Mouse (Mus musculus) lung, embryonic 14.5 days (tissue): ENCODE results near the gene Kif1bp. TPM values are rescaled to one million over a fixed set of nuclear protein-coding genes. Genes with fewer than 3 reads are reported as not detected.

Source experiments
- ATAC-seq: fragments of 200-750 bp; cut with Nextera tagmentation; 2 replicates; pipeline ENCODE4 v1.8.0; 2017; ENCODE audit warnings: mild to moderate bottlenecking, moderate TSS enrichment, moderate library complexity; ENCODE audit not compliant: insufficient read depth
- DNase-seq: peaks from one replicate; pipeline ENCODE4 v3.0.0-alpha.2; 2015
- H3K27ac ChIP-seq: fragments of 300-500 bp; sonication (generic); 2 replicates; pipeline ENCODE4 v1.5.1; 2014; ENCODE audit warnings: low read depth, mild to moderate bottlenecking, moderate library complexity
- H3K27me3 ChIP-seq: fragments of 300-500 bp; sonication (generic); 2 replicates; pipeline ENCODE4 v1.6.1; 2014; ENCODE audit warnings: low read length, control low read depth; ENCODE audit not compliant: insufficient read depth
- H3K36me3 ChIP-seq: fragments of 300-500 bp; sonication (generic); 2 replicates; pipeline ENCODE4 v1.6.1; 2014; ENCODE audit warnings: control low read depth; ENCODE audit not compliant: insufficient read depth
- H3K4me1 ChIP-seq: fragments of 300-500 bp; sonication (generic); 2 replicates; pipeline ENCODE4 v1.6.1; 2014; ENCODE audit warnings: antibody characterized with exemption, control low read depth; ENCODE audit not compliant: insufficient read depth
- H3K4me2 ChIP-seq: fragments of 300-500 bp; sonication (generic); 2 replicates; pipeline ENCODE4 v1.6.1; 2014; ENCODE audit warnings: mild to moderate bottlenecking
- H3K4me3 ChIP-seq: fragments of 300-500 bp; sonication (generic); 2 replicates; pipeline ENCODE4 v1.5.1; 2014; ENCODE audit warnings: low read depth, low read length
- H3K9ac ChIP-seq: fragments of 300-500 bp; sonication (generic); 2 replicates; pipeline ENCODE4 v1.6.1; 2014
- H3K9me3 ChIP-seq: fragments of 300-500 bp; sonication (generic); 2 replicates; pipeline ENCODE4 v1.6.1; 2016; ENCODE audit warnings: low read depth, low read length, control low read depth
- CTCF ChIP-seq: IDR thresholded peaks from 2 replicates; pipeline ENCODE4 v1.5.1; 2016; ENCODE audit warnings: antibody characterized with exemption, low read depth
- WGBS: fragments of 180-500 bp; shearing (Covaris S2); extraction: QIAGEN DNeasy Blood & Tissue Kit; methylation state at CpG from one replicate; pipeline ENCODE4 v1.1.7; 2014; 5-methylcytosine and 5-hydroxymethylcytosine counted together
- polyA plus RNA-seq: library from polyadenylated mRNA; unstranded; fragments of >200 nt; fragmentation: Nextera tagmentation; extraction: Ambion mirVana; gene quantifications from 2 replicates; pipeline ENCODE4 v1.2.1, GENCODE M21; 2014

The Kif1bp gene
- 41.5 and 42.7 TPM in 2 replicates for polyA plus RNA-seq

- TF ChIP-seq CTCF = no peak
Measured at GRCm38 (mm10) chr10:62578338-62579100, at the start of gene Kif1bp. TSS of gene Kif1bp (minus strand) at chr10:62578457.

DNA sequence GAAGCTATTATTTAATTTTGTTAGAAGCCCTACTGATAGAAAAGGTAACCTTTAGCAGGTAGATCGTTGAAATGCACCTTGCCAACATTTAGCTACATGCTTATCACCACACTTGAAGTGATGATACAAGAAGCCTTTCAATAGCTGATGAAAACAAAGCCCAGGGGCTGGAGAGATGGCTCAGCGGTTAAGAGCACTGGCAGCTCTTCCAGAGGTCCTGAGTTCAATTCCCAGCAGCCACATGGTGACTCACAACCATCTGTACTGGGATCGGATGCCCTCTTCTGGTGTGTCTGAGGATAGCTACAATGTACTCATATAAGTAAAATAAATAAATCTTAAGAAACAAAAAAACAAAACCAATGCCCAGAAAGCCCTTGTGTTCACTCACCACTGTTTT, 25.9 kb upstream of the Kif1bp start:
- Histone ChIP-seq H3K27me3 (no peaks in the 10 kb centered on the region), H3K4me2 (no peak overlapping the region), H3K27ac (no peak overlapping the region), H3K4me3 (no peak overlapping the region), H3K36me3 (no peaks in the 10 kb centered on the region), H3K4me1 (peaks cover 3% of the 10 kb centered on the region), H3K9me3 (no peaks in the 10 kb centered on the region), H3K9ac (no peak overlapping the region)
- no peak for TF ChIP-seq CTCF
- ATAC-seq (no peak), DNase-seq (no peak)
- WGBS = 79% methylated on average over 3 of the region's 3 CpGs

More at GRCm38 (mm10) chr10:62578338-62579100, at the start of gene Kif1bp:
- 6% methylated on average over 33 of the region's 33 CpGs for WGBS
- ATAC-seq (peak; percentile 100), DNase-seq (peak; percentile 99)
- H3K36me3 ChIP-seq = peaks cover 50% of the 10 kb centered on the region
- peak within 1 kb of the TSS; percentile 47; the same call in 1 of the 2 replicates for H3K27ac ChIP-seq
- peak within 1 kb of the TSS; percentile 76 for H3K9ac ChIP-seq
- peak within 1 kb of the TSS; percentile 74 for H3K4me3 ChIP-seq
- H3K9me3 ChIP-seq = no peaks in the 10 kb centered on the region
- no peaks in the 10 kb centered on the region for H3K27me3 ChIP-seq
- H3K4me1 ChIP-seq = peaks cover 9% of the 10 kb centered on the region
- H3K4me2 ChIP-seq = peak within 1 kb of the TSS; percentile 94

- no peak overlapping the region for H3K9ac ChIP-seq
- TF ChIP-seq CTCF = no peak
Measured at GRCm38 (mm10) chr10:62603233-62604030, 25.2 kb upstream of the Kif1bp start.

DNA sequence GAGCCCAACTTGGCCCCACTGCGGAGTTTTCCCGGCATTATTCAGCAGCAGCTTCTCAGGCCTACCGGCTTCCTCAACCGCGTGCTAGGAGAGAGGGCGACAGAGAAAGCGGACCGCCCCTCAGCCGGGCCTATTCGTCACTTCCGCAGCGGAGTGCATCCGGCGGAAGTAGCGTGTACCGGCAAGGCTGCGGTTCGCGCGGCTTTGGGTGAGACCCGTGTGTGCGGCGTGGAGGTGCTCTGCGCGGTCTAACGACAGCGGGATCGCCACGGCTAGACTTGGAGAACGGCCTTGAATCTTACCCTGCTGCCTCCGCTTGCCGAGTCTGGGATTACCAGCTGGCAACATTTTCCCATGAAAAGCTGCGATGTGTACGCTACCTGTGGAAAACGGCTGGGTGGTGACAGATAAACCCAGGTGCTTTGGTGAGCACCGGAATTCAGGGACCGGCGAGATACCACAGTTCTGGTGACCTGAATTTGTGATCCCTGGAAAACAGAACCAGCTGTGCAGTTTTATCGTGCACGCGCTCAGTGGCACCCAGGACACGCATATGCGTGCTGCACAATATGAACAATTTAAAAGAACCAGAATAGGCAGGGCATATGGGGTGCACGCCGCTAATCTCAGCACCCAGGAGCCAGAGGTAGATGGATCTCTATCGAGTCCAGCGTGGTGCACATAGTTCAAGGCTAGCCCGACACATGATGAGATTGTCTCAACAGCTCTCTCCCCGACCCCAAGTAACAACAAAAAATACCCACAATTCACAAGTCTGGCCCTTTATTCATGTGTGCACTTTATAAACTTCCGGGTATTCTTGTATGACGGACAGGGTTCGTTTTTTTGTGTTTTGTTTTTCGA, 24.2 kb upstream of the Kif1bp start, which contains the start of gene Ddx21:
Gene Ddx21 (minus strand): TSS at position 105 of the 864 bp plus-strand sequence.
- TF ChIP-seq CTCF = no peak
- peak; percentile 99 for ATAC-seq
- Histone ChIP-seq H3K9ac (peak within 1 kb of the TSS; percentile 62), H3K9me3 (no peaks in the 10 kb centered on the region), H3K27me3 (no peaks in the 10 kb centered on the region), H3K27ac (peak within 1 kb of the TSS; percentile 54; the same call in 1 of the 2 replicates), H3K4me2 (peak within 1 kb of the TSS; percentile 88), H3K4me1 (peaks cover 3% of the 10 kb centered on the region), H3K4me3 (peak within 1 kb of the TSS; percentile 72), H3K36me3 (peaks cover 12% of the 10 kb centered on the region)
- DNase-seq = peak; percentile 96
- WGBS = 5% methylated on average over 53 of the region's 53 CpGs

More at GRCm38 (mm10) chr10:62603233-62604030, 25.2 kb upstream of the Kif1bp start:
- WGBS = 81% methylated on average over 12 of the region's 12 CpGs
- no peak overlapping the region for H3K27ac ChIP-seq
- ATAC-seq (no peak), DNase-seq (no peak)
- H3K36me3 ChIP-seq = peaks cover 2% of the 10 kb centered on the region
- H3K4me2 ChIP-seq = no peak overlapping the region; the same call in 1 of the 2 replicates
- no peaks in the 10 kb centered on the region for H3K9me3 ChIP-seq
- H3K27me3 ChIP-seq = no peaks in the 10 kb centered on the region
- H3K4me1 ChIP-seq = peaks cover 3% of the 10 kb centered on the region
- no peak overlapping the region for H3K4me3 ChIP-seq

DNA sequence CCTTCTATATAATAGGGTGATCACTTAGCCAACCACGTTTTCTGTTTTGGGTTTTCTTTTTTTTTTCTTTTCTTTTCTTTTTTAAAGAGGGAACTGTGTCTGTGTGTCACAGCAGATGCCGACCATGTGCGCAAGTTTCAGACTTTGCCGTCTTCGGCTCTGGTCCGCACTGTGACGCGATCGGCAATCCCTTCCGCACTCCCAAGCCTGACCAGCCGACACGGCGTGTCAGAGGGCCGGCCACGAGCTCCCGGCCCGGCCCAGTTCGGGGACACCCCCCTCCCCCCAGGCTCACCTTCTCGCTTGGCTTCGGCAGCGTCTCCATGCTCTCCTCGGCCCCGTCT, 23.5 kb upstream of the Kif1bp start:
- no peak for DNase-seq
- Histone ChIP-seq H3K9ac (peak overlapping the region; percentile 62), H3K4me3 (peak overlapping the region; percentile 72), H3K36me3 (peaks cover 18% of the 10 kb centered on the region), H3K4me2 (peak overlapping the region; percentile 88), H3K27ac (peak overlapping the region; percentile 22; the same call in 1 of the 2 replicates), H3K27me3 (no peaks in the 10 kb centered on the region), H3K4me1 (peaks cover 3% of the 10 kb centered on the region), H3K9me3 (no peaks in the 10 kb centered on the region)
- under 1% methylated on average over 23 of the region's 23 CpGs for WGBS
- no peak for TF ChIP-seq CTCF
- ATAC-seq = peak; percentile 78

DNA sequence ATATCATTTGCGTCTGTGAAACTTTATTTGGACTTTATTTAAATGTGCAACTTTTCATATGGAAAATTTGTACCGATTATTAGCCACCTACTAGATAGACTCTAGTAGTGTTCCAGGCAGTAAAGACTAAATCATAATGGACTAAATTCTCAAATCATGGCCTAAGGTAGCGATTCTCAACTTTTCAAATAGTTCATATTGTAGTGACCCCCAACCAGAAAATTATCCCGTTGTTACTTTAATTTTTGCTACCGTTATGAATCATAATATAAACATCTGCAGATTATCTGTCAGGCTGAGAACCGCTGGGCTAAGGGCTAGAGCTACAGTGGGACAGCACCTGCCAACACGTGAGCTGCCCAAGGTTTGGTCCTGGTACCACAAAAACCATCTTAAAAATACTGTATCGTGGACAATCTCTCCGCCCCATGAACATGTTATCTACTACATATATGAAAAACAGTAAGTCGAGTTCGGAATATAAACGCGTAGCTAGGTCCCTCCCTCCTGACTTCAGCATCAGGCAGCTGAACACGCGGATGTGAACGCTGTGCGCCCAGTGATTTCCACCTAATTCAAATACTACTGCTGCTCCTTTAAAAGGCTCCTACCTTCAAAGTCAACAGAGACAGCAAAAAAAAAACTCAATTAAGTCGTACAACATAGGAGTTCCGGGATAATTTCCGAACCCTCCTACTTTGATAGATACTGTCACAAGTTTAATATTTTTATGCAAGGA, 23.0 kb upstream of the Kif1bp start:
- Histone ChIP-seq H3K27me3 (no peaks in the 10 kb centered on the region), H3K27ac (no peak overlapping the region), H3K4me2 (peak overlapping the region; percentile 88), H3K4me1 (peaks cover 3% of the 10 kb centered on the region), H3K4me3 (peak overlapping the region; percentile 72), H3K9ac (peak overlapping the region; percentile 62), H3K9me3 (no peaks in the 10 kb centered on the region), H3K36me3 (peaks cover 21% of the 10 kb centered on the region)
- 9% methylated on average over 20 of the region's 20 CpGs for WGBS
- DNase-seq (peak; percentile 37), ATAC-seq (no peak)
- no peak for TF ChIP-seq CTCF
